Mouse (Mus musculus): Measurements from ENCODE around the gene Fpr1. TPM values are rescaled to one million over a fixed set of nuclear protein-coding genes. Genes with fewer than 3 reads are reported as not detected.
A peak's percentile ranks its signal among the peaks of the same experiment; 100 is the strongest.
"Not testable (repeated sequence)": the region's sequence is repeated elsewhere in the genome, so short reads cannot be mapped to it uniquely, and the experiment has no call there.

The Fpr1 gene
- total RNA-seq, 1 experiment from 2014 or later: 0.33 TPM

DNA sequence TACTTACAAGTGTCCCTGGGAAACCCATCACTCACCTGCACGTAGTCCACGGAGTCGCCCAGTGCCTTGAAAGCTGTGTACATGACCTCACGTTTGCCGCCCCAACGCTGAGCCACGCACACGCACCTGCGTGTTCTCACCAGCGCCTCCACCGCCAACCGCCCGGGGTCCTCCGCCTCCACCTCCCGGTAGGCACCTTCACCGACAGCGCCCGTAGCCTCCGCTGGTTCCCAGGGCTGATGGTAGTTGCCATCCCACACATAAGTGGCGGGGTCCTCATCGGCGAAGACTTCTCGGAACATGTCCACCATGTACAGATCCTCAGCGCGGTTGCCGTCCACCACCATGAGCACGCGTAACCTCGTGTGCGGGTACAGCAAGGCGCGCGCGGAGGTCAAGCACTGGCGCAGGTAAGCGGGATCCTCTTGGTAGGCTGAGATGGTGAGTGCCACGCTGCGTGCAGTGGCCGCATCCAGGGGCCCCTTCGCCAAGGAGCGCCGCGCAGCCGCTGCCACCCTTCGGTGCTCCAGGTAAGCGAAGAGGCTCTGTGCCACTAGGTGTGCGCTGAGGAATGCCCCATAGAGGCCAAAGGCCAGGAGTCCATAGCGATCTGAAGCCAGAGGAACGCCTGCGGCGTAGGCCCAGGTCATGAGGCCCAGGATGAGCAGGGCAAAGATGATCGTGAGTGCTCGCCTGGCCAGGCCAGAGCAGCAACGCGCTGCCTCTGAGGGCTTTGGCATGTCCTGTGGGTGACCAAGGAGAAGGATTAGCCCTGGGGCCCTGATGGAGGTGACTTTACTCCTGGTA lies 33.6 kb downstream of the Fpr1 start:
- no peak for DNase-seq

DNA sequence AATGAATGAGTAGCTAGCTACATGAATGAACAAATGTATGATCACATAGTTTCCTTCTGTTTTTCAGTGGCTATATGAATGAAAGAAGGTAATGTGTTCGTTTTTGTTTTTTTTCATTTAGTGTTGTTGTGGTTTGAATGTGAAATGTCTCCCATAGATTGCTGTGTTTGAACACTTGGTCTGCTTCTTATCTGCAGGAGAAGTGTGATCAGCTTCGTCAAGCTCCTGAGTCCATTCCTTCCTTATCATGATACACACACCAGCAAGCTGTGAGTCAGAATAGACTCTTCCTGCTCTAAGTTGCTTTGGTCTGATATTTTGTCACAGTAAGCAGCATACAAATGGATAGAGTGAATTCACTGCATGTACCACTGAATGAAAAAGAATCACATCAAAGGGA lies 34.8 kb downstream of the Fpr1 start:
- DNase-seq: no peak

DNA sequence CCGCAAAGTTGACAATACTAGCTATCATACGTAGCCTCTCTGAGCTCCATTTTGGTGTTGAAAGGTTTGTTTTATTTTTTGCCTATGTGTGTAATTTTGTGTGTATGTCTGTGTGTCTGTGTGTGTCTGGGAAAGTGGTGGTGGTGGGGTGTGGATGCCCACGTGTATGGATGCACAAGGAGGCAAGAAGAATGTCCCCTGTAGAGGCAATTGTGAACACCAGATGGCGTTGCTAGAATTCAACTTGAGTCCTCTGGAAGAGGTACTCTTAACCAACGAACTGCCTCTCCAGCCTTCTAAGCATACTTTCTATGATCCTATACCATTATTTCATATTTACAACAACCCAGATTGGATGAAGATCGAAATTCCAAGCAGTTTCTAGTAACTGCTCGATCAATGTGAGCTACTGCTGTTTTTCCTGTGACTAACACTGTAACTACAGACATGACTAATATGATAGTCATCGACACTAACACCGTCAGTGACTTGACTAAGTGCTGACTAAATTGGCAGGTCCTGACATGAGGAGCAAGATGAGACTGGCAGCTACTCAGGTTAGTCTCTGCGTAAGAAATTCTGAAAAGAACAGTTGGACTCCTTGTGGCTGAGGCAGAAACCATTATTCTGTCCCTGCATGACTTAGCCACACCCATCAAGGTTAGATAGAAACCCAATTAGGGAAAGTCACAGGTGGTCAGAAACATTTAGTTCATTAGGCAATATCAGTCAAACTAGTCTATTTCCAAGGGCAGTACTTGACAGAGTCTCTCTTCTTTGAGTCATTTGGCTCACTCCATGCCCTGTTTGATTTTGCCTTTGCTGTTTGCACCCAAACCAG lies 38.3 kb downstream of the Fpr1 start:
- DNase-seq: no peak

DNA sequence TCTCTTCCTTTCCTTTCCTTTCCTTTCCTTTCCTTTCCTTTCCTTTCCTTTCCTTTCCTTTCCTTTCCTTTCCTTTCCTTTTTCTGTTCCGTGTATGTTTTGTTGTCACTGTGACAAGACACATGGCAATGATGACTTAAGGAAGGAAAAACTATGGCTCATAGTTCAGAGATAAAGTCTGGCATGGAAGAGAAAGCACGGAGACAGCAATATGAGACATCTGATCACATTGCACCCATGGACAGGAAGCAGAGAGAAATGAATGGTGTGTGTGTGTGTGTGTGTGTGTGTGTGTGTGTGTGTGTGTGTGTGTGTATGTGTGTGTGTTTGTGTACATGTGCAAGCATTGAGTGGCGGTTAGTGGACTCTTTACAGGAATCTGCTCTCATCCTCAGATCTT lies 39.1 kb downstream of the Fpr1 start:
- not testable (repeated sequence) for DNase-seq

DNA sequence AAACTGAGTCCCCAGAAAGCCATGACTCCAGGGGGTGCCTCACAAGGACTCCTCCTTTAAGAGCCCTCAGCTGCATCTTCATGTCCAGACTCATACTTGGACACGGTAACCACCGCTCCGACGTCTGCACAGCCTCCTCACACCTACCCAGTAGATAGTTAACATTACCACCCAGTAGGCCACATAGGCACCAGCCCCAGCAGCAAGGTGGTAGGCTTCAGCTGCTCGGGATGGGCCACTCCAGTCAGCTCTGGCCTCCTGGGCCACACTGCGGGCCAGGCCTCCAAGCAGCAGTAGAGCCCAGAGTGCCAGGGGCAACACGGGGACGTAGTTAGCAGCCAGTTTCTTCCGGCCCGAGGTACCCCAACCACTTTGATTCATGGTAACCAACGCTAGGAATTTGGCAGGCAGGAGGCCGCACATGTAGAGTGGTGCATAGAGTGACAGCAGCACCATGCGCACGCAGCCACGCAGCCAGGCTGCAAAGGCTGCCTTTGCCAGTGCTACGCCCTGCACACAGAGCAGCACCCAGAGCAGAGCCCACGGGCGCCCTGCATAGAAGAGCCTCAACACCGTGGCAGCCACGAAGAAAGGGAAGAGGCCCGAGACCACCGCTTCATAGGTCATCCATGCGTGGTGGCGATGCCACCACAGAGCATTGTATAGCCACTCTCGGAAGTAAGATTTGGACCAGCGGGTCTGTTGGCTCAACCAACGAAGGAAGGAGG lies 40.0 kb downstream of the Fpr1 start:
- no peak for DNase-seq

DNA sequence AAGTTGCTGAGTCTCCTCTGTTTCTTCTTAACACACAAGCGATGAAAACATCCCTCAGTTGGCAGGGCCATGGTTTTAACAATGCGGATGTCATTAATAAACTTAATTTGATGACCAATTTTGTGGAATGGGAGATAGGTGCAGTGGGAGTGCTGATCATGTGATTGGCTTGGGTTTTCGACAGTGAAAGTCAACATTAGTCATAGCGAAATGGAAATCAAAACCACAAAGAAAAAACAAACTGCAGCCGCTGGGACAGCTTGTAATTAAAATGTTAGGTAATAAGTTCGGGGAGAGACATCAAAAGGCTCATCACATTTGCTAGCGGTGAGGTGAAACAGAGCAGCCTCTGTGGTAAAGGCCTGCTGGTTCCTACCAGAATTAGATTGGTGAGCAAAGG lies 42.9 kb downstream of the Fpr1 start:
- DNase-seq: no peak

DNA sequence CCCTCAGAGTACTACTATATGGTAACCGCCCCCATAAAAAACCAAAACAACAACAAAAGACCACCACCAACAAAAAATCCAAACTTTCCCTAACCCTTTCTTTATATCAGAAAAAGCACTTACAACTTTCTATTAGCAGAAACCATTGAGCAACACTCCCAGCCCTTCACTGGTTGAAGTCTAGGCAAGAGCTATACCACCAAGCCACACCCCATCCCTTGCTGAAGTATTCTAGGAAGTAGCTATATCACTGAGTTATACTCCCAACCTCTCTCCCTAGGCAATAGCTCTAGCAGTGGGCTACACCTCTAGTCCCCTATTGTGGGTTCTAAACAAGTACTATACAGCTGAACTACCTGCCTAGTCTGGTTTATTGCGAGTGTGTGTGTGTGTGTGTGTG lies 44.5 kb downstream of the Fpr1 start:
- DNase-seq: no peak

DNA sequence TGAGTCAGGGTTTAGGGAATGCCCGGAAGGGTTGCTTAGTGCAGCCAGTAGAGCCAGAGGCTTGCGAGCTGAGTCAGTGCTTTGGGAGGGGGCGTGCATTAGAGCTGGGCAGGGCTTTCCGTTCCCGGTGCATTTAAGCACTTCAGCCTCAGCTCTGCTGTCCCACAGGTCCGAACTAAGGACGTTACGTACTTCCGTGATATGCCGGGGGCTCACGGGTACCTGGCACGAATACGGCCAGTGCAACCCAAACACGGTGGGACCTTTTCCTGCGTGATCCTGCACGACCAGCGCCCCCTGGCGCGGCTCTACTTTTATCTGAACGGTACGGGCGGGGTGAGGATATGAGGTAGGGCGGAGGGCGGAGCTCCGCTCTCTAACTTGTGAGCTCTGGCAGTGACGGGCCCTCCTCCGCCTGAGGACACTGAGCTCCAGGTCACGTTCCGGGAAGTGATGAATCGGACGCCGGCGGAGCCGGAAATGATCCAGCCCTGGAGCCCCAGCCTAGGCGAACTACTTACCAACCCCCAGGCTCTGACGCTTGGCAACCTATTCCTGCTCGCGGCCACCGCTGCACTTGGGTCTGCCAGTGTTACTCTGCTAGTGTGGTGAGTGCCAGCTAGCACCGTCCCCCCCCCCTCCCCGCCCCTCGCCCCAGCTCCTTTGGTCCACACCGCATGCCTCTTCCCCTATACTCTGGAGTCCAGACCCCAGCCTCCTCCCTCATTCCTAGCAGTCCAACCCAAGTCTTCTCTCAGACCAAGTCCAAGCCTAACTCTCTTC lies 45.6 kb downstream of the Fpr1 start:
- DNase-seq: peak; percentile 97

DNA sequence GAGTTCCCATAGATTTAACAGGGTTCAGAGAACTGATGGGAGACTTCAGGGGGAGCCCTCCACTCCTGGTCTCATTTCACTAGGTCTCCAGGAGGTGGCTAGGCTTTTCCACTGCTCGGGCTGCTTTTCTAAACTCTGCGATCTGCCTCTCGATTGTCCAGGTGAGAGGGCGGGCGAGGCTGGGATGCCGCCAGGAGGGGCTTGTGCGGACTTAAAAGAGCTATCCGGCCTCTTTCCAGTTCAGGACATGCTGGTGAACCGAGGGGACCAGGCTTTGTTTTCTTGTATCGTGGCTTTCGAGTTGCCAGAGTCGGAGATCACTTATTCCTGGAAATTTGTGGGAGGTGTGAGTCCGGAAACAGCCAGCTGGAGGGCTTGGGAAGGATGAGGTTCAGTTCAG lies 46.3 kb downstream of the Fpr1 start:
- DNase-seq: peak; percentile 45

DNA sequence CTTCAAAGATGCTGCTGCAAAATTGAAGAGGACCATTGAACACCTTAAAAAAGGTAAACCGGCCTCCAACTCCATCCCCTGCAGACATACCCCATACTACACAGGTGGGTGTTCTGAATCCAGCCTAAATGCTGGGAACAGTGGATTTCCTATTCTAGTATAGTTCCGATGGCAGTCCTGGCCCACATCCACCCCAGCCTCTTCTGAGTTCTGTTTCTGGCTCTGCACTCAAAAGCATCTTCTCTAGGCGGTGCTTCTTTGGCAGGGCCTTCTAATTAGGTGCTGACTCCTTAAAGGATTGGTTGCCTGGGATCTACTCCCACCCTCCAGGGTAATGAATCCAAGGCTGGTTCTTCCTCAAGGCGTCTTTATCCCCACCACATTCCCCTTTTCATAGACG lies 47.6 kb downstream of the Fpr1 start:
- DNase-seq: no peak

DNA sequence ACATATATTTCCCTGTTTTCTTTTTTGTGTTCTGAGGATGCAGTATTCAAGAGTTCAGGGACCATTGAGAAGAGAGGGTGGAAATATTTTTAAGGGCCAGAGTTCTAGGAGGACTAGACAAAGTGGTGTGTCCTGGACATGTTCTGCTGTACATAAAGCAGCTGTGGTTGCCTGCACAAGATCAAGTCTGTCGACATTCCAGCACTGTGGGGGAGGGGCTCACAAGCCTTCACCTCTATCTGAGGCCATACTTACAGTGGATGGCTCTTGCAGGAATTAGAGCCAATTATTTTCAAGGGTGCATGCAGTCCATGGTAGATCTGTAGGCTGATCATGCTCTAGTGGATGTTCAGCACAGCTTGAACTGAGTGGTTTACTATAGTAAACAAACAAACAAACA lies 48.8 kb downstream of the Fpr1 start:
- peak; percentile 37 for DNase-seq

DNA sequence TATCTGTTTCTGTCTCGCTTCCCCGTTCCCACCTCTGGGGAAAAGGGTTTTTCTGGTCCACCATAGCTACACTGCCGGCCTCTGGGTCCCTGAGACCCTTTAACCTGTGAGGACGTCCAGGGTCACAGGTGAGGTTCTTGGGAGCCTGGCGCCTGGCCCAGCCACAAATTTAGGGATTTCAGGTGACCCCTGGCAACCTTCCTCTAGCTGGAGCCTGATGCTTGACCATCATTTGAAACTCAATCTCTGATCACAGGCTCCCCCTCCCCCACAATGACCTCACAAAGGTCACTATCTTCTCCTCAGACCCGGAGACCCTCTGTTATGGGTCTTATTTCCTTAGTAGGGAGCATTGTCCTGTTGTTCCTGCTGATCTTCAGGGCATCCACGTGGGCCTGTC lies 53.0 kb downstream of the Fpr1 start:
- no peak for DNase-seq

DNA sequence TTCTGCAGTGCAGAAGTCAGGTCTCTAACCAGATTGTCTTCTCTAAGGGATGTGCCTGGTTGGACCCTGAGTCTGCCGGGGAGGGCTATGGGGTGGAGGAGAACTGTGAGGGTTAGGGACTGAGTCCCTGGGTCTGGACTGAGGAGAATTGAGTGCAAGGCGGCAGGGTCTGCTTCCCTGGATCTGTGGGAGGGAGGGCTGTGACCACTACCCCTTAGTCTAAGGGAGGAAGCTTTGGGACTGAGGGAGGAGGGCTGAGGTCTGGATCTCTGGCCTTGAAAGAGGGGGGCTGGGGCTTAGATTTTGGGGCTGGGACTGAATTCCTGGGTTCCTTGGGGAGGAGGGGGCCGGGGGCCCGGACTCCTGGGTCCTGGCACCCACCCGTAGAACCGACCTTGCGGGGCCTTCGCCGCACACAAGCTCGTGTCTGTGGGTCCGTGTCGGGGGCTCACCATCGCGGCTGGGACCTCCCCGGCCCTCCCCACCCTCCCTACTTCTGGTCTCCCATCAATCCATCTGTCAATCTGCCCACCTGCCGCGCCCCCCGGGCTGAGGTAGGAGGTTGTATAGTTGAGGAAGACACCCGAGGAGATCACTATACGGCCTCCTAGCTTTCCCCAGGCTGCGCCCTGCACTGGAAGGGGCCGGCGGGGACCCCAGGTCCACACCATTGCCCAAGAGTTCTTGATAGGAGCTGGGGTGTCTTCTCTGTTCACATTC lies 53.8 kb downstream of the Fpr1 start:
- DNase-seq: no peak

DNA sequence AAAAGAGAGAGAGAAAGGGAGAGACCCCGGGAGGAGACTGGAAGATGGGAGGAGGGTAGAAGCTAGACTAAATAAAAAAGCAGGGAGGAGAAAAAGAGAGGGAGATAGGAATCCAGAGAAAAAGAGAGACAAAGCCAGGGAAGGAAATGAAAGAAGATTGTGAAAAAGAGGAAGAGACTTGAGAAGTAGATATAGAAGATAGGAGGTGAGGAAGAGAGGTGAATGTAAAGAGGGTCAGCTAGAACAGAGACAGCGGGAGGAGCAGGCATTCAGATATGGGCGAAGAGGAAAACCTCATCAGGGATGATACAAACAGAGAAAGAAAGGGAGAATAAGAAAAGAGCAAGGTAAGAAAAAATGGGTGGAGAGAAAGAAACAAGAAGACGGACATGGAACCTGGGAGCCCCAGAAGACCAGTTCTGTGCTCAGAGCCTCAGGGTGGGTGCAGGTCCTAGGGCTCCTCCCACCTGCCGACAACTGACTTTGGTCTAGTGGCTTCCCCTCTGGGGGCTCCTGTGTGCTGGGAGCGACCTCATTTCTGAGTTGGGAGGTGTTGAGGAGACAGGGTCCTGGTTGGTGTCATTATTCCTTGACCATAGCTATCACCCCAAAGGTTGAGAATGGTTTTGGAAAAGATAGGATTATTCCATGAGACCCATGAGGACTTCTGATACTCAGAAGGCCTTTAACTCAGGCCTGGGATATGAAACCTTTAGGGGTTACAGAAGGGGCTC lies 54.5 kb downstream of the Fpr1 start:
- DNase-seq: peak; percentile 16

DNA sequence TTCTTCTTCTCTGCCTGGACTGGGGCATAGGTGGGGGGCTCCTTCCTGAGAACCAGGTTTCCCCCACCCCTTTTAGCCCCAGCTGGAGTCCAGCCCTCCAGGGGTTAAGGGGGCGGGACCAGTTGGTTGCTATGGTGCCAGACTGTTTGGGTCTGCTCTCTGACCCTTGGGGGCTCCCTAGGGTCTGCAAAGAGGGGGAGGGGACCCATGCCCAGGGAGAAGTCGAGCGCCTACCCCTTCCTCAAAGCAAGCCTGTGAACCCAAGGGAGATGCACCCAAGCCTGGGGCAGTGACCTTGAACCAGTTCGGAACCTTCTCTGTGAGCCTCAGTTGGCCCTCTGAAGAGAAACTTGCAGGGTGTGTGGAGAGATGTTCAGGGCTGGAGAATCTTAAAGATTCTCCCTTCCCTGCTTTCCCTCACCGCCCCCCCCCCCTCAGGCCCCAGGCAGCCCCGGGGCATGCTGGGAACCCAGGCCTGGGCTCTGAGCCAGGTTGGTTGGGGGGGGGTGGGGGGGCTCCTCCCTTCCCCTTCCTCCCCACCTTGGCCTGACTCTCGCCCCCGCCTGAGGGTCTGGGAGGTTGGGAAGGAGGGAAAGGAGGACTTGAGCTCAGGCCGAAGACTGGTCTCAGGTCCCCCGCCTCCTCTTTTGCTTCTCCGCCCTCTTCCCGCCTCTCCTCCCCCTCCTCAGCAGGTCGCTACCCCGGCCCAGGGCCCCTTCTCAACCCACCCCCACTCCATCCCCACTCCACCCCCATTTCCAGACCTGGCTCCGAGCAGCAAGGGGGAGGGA lies 55.4 kb downstream of the Fpr1 start:
- DNase-seq: peak; percentile 72

DNA sequence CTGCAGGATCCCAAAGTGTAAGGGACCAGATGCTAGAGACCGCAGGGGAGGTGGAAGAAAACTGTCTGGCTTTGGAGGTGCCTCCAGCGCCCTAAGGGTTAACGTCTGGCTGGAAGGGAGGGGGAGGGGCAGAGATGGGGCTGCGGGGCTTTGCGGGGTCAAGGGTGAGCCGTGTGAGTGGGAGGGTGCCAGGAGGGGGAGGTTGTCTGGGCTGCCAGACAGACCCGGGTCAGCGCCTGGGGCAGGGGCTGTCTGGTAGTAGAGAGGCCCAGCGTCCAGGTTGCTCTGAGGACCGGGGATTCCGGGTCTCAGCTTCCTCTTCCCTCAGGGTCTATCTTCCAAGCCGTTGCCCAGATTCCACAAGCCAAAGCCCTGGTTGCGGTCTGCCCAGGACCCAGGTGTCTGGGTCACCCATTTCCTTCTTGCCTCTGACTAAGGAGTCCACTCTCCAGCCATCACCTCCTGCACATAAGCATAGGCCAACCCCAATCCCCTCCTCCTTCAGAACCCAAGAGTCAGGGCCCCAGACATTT lies 56.0 kb downstream of the Fpr1 start:
- peak; percentile 81 for DNase-seq

DNA sequence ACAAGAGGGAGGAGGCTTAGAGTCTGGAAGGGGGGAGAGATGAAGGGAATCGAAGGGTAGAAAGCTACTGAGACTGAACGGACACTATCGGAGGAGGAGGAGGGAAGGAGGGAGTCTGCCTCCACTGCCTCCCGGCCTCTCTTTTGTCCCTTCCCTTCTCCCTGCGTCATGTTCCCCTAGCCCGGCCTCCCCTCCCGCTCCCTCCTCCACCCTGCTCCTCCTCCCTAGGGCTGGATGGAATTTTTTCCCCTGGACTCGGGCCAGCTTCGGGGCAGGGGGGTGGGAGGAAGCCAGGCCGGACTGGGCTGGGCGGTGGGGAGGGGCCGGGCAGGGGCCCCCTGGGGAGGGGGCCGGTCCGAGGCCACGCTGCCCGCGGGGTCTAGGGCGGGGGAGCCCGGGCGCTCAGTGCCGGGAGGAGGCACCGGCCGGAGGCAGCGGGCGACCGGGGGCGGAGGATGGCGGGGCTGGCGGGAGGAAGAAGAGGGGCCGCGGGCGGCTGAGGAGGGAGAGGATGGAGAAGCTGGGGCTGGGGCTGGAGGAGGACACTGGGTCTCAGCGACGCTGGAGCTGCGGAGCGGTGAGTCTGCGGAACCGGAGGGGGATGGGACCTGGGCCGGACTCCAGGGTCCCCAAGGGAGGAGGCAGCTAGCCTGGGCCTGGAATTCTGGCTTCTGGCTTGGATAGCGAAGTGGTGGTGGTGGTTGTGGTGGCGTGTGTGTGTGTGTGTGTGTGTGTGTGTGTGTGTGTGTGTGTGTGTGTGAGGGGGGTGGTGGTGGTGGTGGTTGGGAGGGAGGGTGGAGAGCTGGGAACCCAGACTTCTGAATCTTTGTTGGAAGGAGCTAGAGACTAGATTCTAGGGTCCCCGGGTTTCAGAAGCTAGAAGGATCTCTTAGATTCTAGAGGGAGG lies 56.7 kb downstream of the Fpr1 start, which contains the start of gene Spaca6:
Spaca6 (plus strand) TSS at position 408 of the 907 bp plus-strand sequence.
- peak; percentile 98 for DNase-seq

Measured in adrenal gland, postnatal 14 days (tissue).